Mouse (Mus musculus) liver, adult 2 months (tissue): ENCODE measurements around the gene Clec2i.

ENCODE experiments used
- CTCF ChIP-seq: fragments of 200-500 bp; IDR thresholded peaks from 2 replicates; pipeline ENCODE4 v1.5.1; 2011; ENCODE audit warnings: low read depth, low read length, control low read depth
- POLR2A ChIP-seq: fragments of 200-500 bp; IDR thresholded peaks from 2 replicates; pipeline ENCODE4 v1.6.1; 2011; ENCODE audit warnings: low read length, control low read depth; ENCODE audit not compliant: insufficient read depth; ENCODE audit errors: extremely low read depth

- TF ChIP-seq CTCF (no peak), POLR2A (no peak)
Measured at GRCm38 (mm10) chr6:128895404-128896001, 8.1 kb downstream of the Clec2i start.
